Mouse (Mus musculus): Measurements from ENCODE around the gene Rpa2.

DNA sequence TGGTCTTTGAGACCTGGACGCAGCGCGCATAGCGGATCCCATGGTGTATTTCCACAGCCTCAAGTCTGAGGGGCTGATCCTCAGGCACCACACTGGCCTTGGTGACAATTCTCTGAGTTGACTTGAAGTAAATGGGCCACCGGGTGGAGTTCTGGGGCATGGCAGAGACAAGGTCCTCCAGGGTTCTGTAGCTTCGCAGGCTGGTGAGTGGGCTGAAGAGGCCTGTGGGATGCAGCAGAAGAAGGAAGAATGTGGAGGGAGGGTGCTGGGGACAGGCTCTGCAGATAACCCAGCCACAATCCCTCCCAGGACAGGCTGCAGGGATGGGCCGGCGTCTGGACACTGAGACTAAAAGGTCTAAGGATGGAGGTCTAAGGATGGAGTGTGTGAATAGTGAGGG lies 21.6 kb downstream of the Rpa2 start:
- TF ChIP-seq CTCF (conservative IDR thresholded peaks at IDR 0.05; ENCODE audit: insufficient read depth, insufficient read length, low read depth, low read length) (no peak), POLR2A (IDR thresholded peaks at IDR 0.05; ENCODE audit: low read depth, low read length) (no peak)

All from kidney, adult 2 months (tissue).